Mouse (Mus musculus) ZHBTc4 (cell line): Measurements from ENCODE around the gene Agbl4.

ENCODE experiments used
- DNase-seq: peaks from one replicate; pipeline ENCODE4 v3.0.0-alpha.2; 2011; ENCODE audit warnings: low read depth, low spot score

The Agbl4 gene

DNA sequence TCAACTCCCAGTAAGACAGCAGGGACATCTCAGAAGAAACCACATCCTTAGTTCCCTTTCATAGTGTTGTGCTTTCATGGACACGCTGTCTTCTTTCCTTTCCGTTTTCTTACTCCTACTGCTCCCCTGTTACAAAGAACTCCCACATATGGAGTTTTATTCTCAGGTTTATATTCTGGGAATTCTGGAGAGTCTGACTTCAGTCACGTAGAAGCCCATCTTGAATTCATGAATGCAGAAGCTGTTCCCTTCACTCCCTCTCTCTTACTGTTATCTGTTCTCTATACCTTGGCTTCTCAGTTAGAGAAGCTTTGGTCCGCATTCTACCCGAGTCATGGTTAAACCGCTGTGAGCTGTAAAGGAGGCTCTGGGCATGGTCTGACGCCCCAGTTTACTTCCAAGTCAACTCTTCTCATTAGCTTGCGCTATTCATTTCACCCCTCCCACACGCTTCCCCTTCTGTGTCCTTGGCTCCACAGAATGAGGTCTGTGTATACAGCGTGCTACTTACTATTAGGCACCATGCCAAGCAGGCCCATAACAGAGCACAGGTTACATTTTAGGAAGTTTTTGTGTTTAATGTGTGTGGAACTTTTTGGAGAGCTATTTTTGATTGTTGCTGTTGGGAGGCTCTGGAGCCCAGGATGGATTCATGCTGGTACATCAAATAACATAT, 1186.2 kb downstream of the Agbl4 start:
- no peak for DNase-seq

DNA sequence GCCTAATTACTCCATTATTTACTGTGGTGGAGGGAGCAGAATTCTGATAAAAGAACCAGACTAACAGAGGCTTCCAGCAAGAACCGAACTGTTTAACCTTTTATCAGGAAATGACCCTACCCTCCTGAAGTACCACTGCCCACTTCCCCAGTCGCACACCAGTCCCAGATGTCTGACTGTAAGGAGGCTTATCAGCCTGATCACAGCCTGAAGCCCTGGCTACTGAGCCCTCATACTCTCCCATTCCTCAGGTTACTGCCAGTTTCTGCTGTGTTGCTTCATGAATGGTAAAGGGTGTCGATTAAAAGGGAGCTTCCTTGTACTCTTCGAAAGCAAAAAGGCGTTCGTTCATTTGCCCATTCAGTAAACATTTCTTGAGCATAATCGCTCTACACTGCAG, 1186.8 kb downstream of the Agbl4 start:
- no peak for DNase-seq

DNA sequence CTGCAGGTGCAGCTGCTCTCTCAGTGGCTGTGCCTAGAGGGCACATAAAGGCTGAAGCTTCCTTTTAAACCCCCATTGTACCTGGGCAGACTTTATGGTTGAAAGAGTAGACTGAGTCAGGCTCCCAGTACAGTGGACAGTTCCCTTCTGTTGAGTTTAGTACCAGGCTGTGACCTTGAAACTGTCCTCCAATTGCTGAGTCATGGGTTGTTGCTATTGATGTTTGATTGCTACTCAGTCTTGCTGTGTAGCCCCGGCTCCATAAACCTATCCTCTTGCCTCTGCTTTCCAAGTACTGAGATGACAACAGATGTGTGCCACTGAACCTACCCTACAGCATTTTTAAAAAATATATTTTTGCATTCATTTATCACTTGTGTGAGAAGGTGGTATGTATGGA, 1190.8 kb downstream of the Agbl4 start:
- DNase-seq: peak; percentile 23

DNA sequence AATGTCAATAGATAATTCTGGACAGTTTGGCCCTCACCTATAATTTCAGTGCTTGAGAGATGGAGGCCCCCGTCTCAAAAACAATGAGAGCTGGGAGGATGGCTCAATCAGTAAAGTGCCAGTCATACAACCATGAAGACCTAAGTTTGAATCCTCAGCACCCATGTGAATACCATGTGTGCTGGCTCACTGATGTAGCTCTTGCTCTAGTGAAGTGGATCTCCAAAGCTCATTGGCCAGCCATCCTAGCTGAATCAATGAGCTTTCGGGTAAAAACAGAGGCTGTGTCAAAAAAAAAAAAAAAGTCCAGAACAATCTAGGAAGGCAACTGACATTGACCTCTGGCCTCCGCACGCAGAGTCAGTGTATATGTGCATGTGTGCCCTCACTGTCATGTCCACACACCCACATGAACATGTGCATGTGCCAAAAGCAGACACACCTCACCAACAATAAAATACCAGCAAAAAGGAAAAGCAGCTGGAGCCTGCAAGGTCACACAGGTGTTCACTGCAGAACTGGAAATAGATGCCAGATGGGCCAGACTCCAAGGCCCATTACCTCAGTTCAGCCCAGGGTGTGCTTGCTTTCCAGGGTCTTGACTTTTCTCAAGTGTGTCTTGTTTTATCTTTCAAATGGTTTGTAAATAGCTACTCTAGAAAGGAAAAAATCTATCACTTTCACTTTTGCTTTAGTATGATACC, 1192.2 kb downstream of the Agbl4 start:
- DNase-seq: no peak

DNA sequence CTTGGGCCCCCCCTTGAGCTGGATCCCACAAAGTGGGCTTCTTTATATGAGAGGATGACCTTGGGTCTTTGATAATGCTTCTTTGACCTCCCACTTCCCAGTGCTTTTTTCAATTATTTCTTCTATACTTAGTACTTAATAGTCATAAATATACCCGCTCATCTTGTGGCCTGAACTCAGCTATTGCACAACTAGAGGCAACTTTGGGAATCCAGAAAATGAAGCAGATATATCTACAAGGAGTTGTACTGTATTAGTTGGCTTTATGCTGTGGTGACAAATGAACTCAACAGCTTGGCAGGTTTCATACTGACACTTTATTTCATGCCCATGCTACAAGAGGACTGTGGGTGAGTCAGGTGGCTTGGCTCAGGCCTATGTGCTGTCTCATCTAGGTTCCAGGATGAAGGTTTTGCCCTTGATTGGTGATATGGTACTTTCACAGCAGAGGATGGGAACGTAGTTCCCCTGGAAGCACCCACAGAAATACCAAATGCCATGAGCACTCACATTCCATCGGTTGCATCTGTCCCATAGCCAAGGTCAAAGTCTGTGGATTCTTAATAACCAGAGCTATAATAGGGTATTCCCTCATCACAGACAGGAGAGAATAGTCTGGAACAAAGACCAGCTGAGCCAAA, 1197.3 kb downstream of the Agbl4 start:
- no peak for DNase-seq

DNA sequence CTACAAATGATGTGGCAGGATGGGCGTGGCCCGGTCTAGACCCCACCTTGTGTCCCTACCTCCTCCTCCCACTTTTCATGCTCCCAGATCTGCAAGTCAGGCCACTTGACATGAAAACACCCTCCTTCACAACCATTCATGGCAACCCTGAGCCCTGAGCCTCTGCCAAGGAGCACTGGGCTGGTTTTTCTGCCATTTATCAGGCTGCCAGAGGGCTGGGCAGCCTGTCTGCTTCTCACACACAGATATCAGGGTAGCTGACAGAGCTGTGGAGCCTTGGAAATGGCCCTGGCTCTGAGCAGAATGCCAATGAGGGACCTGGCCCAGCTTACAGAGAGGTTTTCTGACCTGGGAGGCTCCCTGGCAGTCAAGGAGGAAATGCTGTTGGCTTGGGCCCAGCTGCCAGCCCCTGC, 1199.8 kb downstream of the Agbl4 start:
- DNase-seq: peak; percentile 7

DNA sequence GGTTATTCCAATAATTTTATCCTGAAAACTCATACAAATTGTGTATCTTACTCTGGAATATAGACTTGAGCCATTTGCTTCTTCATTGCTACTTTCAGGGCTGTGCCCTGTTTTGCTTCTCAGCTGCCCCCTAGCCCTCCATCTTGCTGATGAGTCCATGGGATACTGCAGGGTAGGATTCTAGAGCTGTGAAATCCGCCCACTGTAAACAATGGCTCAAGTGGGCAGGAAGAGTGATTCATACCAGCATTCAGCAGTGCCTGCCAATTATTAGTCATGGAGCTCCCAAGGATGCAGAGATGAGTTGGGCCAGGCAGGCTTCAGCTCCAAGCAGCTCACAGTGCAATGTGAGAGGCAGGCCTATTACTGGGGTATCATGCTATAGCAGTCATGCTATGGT, 1200.5 kb downstream of the Agbl4 start:
- DNase-seq: no peak

DNA sequence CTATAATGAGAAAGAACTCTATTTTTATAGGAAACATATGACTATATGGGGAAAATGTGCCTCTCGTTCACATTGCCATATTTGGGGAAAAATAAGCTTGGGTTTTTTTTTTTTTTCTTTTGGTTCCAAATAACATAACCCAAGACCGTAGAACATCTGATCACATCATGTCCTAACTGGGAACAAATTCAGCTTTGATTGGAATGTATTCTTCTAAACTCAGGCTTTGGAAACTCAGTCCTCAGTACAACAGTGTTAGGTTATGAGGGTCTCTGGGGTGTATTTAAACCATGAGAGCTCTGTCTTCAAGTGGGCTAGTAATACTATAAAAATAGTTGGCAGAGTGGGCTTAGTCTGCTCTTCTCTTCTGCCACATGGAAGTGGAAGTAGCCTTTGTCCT, 1205.7 kb downstream of the Agbl4 start:
- no peak for DNase-seq

DNA sequence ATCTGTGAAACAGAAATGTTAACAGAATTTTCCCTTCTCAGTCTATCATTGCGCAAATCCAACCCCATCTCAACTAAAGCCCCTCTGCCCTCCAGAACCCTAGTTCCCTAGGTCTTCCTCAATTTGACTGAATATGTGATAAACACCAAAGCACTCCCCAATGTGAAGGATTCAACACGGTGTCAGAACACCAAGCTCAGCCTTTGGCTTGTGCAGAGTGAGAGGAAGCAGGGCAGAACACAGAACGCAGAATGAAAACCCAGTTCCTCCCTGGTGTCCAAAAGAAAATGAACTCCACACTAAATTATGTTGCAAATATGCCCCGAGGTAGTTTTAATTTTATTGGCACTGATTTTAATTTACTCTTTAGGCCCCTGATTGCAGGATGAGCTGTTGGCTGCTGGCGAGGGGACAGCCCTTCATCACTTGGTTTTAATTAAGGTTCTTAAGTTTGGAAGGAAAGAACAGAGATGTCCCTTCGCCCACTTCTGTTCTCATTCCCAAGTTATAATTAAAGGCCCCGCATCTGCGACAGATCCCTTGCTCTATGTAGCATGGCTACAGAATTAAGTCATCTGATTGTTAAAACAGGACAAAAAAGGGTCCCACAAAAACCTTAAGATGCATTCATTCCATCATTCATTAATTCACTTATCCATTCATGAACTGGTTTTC, 1210.5 kb downstream of the Agbl4 start:
- no peak for DNase-seq

DNA sequence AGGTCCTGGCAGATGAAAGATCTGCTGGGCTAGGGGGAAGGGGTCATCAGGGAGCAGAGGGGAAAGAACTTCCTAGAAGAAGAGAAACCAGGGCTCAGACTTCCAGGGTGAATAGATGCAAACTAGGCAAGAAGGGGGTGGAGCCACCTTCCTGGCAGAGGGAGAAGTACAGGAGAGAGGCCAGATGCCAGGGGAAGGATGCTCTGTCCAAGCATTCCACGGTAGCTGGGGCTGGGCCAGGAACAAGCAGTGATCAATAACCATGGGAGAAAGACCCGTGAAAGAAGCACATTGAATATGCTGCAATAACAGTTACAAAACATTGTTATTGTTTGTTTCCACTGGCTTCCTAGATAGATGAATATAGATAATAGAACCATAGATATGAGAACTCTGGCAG, 1224.4 kb downstream of the Agbl4 start:
- no peak for DNase-seq

DNA sequence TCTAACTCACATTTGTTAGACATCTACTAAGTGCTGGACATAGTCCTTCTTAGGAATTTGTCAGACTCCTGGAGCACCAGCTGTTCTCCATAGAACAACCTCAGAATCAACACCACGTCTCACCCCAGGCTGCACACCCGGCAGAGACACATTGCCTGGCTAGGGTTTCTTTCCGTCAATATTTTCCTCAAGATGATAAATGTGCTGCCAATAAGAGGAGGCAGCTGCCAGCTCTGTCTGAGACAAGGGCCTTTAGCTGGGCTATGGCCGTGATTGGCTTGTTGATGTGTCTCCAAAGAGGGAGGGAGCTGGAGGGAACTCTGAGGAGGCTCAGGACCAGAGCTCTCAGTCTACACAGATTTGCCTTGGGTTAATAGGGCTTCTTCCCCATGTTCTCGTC, 1227.5 kb downstream of the Agbl4 start:
- DNase-seq: no peak

DNA sequence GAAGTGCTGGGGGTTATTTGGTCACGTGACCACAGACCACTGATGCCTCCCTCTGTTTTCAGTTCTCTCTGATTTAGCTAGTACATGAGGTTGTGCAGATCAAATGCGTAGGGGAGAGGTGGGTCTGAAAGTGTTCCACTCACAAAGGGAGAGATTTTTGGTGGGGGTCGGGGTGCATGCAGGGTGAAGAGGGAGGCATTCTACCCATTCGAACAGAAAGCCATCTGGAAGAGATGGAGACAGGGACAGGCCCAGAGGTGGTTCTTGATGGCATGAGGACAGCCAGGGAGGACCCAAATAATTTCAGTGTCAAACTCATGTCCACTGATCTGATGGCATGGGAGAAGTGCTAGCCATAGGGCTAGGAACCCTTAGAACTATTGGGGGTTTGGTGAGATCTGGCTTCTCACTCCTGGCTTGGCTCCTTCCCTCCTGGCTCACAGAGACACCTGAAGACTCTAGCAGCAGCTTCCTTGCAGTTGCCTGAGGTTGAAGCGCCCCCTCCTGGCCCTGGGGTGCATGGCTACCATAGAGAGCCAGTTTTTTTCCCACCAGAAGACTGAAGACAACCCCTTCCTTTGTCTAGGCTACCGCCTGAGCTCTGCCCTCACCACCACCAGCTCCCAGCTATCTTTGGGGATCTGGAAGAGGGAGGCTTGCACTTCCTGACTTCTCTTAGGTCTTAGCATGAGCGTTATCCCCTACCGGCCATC, 1228.8 kb downstream of the Agbl4 start:
- DNase-seq: peak; percentile 76

DNA sequence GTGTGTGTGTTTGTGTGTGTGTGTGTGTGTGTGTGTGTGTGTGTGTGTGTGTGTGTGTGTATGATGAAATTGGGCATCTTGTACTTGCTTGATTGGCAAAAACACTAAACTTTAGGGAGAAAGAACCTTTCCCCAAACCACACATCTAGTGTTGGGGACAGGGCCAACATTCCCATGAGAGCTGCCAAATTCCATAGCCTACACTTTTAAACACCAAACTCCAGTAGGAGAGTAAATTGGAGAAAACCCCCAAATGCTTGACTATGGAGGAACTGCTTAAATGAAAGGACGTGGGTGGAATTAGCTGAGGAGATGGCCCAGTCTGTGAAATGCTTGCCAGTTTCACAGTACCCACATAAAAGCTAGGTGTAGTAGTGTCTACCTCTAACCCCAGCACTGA, 1235.2 kb downstream of the Agbl4 start:
- DNase-seq: no peak

DNA sequence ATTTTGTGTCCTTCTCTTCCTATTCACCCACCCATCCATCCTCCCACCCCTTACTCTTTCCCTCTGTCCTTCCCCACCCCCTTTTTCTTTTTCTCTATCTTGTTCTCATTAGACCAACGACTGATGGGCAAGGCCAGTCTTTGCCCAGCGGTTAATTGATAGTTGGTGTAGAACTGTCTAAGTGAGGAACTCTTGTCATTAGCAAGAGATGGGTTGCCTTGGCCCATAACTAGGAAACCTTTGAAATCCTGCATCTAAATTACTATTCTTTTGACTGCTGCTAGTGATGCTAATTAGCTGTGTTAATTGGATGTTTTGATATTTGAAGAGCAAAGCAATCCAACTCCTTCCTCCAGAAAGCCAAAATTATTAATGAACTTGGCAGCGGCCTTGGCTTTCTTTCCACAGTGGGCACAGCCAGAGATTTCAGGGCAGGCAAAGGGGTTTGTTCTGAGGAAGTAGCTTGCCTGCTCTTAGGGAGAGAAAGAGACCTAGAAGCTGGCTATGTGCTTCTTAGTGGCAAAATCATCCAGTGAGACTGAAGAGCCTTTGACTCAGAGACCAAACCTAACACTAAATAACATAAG, 1238.2 kb downstream of the Agbl4 start:
- no peak for DNase-seq

DNA sequence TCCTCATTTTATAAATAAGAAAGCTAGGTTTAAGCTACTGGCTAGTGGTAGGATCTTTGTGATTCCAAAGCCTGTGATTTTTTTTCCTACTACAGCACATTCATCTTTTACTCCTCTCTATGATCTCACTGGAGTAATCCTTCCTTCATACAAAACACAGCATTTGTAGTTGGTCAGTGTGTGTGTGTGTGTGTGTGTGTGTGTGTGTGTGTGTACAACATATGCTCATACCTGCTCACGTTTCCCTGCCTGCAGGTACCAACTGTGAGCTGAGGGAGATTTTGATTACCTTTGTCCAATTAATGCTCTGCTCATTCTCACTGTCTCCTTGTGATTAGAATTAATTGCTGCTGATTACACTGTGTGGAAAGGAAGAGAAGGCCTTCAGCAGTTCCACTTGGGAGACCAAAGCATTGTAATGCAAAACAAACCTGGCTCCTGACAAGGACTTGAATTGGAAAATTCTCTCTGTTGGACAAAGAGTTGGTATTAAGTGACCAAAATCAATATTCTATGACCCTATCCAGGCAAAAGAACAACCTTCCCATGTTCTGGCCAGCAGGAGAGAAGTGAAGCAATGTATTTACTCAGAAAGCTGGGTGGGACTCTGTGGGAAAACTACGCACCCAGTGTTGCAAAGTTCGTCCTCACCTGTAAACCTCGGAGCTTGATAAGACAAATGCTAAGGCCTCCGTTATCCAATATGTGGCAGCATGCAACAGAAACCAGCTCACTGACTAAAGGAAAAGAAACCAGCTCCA, 1241.7 kb downstream of the Agbl4 start:
- DNase-seq: no peak

DNA sequence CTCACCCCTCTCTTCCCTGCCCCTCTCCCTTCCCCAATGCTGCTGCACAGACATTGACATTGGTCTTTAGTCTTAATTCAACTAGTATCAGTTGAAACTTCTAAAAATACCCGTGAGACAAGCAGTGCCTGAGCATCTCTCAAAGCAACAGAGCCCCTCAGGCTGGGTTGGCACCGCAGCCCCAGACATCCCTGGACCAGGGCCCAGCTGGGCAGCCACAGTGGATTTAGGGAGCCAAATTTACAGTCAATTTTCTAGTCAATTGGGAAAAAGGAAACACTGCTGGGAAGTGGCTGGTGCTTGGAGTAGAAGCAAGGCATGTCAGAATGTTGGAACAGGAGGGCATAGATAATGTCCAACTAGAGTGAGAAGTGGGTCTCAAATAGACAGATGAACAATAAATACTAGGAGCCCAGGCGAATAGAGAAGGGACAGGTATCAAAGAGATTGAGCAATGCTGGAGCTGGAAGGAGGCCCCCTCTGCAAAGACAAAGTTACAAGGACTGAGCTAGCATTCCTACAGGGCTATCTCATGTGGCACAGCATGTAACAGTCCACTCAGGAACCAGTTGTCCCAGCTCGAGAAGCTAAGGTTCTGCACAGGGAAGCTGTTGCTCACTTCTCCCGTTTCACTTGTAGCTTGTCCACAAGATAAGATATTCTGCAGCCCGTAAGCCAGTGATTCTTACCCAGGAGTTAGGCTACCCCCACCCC, 1247.8 kb downstream of the Agbl4 start:
- peak; percentile 7 for DNase-seq

DNA sequence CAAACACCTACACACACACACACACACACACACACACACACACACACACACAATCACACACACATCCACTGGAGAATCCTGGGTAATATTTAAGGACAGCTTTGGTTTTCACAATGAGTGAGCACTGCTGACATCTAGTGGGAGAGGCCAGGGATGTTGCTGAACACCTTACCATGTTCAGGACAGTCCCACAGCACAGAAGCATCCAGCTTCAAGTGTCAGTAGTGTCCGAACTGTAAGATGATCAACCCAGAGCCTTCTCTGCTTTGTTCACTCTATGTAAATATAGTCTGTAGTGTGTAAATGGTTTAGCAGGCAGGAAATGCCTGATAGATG, 1248.3 kb downstream of the Agbl4 start:
- DNase-seq: peak; percentile 18

DNA sequence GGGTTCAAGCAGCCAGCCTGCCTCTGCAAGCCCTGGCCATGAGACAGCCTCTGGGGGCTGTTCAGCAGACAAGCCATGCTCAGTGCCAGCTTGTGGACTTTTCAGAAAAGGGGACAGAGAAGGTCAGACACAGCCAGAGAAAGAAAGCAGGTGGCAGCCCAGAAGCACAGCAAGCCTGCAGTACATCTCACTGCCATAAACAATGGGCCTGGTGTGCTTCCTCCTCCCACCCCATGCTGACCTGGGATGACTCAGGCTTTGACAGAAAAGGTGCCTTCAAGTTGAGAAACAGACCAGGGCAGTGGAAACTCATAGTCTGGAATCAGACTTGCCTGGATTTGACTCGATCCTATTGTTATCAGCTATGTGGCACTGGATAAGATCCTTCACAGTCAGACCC, 1256.0 kb downstream of the Agbl4 start:
- DNase-seq: no peak

DNA sequence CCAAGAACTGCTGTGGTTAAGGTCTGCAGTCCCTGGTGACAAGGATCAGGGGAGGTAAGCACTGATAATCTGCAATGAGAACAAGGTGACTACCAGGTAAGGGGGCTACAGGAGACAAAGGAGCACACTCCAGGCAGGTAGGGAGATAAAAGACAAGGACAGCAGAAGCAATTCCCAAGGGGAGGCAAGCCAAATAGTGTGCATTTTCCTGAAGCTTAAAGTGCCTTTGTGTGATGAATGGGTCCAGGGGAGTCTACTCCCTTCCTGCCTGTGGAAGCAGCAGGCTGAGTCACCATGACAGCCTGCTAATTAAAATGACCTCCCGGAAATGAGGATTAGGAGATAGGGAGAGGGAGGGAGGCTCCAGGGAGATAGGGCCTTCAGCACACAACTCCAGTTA, 1266.3 kb downstream of the Agbl4 start:
- peak; percentile 51 for DNase-seq

DNA sequence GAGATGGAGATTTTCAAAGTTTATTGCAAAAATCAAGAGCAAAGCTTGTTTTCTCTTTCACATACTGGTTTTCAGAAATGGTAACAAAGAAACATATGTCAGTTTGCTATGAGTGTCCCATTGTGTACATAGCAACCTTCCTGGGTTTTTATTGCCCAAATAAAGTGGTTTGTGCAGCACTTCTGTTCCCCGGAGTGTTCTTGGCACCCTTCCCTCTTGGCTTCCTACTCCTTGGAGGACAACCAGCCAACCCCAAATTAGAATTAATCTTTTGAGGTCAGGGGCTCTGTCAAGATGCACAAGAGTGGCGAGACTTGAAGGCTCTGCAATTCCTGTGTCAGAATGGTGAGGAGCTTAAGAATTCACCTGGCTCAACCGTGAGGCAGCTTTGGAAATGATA, 1266.7 kb downstream of the Agbl4 start:
- DNase-seq: no peak
